Mouse (Mus musculus) intestine, embryonic 15.5 days (tissue): Measurements from ENCODE around the gene Lrrc3. TPM values are rescaled to one million over a fixed set of nuclear protein-coding genes. Genes with fewer than 3 reads are reported as not detected.
"Not testable (repeated sequence)": the region's sequence is repeated elsewhere in the genome, so short reads cannot be mapped to it uniquely, and the experiment has no call there.

ENCODE experiments used
- ATAC-seq: fragments of 200-750 bp; cut with Nextera tagmentation; 2 replicates; pipeline ENCODE4 v1.8.0; 2017; ENCODE audit warnings: moderate TSS enrichment, moderate library complexity
- H3K27ac ChIP-seq: fragments of 300-500 bp; sonication (generic); 2 replicates; pipeline ENCODE4 v1.5.1; 2015; ENCODE audit warnings: mild to moderate bottlenecking, inconsistent platforms
- H3K27me3 ChIP-seq: fragments of 300-500 bp; sonication (generic); replicated peaks from 2 replicates; pipeline ENCODE4 v1.6.1; 2015; ENCODE audit warnings: inconsistent platforms
- H3K36me3 ChIP-seq: fragments of 300-500 bp; sonication (generic); 2 replicates; pipeline ENCODE4 v1.6.1; 2015; ENCODE audit warnings: inconsistent platforms
- H3K4me1 ChIP-seq: fragments of 300-500 bp; sonication (generic); replicated peaks from 2 replicates; pipeline ENCODE4 v1.6.1; 2015; ENCODE audit warnings: inconsistent platforms
- H3K4me2 ChIP-seq: fragments of 300-500 bp; sonication (generic); replicated peaks from 2 replicates; pipeline ENCODE4 v1.6.1; 2015; ENCODE audit warnings: mild to moderate bottlenecking, inconsistent platforms
- H3K4me3 ChIP-seq: fragments of 300-500 bp; sonication (generic); replicated peaks from 2 replicates; pipeline ENCODE4 v1.5.1; 2015; ENCODE audit warnings: inconsistent platforms
- H3K9ac ChIP-seq: fragments of 300-500 bp; sonication (generic); 2 replicates; pipeline ENCODE4 v1.6.1; 2015; ENCODE audit warnings: inconsistent platforms
- H3K9me3 ChIP-seq: fragments of 300-500 bp; sonication (generic); 2 replicates; pipeline ENCODE4 v1.6.1; 2016; ENCODE audit warnings: inconsistent platforms
- WGBS: fragments of 180-500 bp; shearing (Covaris S2); methylation state at CpG from one replicate; pipeline ENCODE4 v1.1.7; 2015; 5-methylcytosine and 5-hydroxymethylcytosine counted together
- polyA plus RNA-seq: library from polyadenylated mRNA; unstranded; fragments of >200 nt; fragmentation: Nextera tagmentation; extraction: Ambion mirVana; gene quantifications from 2 replicates; pipeline ENCODE4 v1.2.1, GENCODE M21; 2015

Lrrc3 gene
- 3.9 TPM in 2 replicates for polyA plus RNA-seq

GRCm38 (mm10) chr10:77902211-77902893, at the start of gene Lrrc3:
Gene Lrrc3 (minus strand): TSS chr10:77902536.
- peak; percentile 89 for ATAC-seq
- H3K27ac ChIP-seq: 0 out of 2 replicates have a peak within 1 kb of the TSS, but pooled peaks have one; percentile 32
- H3K27me3 ChIP-seq: no peaks in the 10 kb centered on the region
- no peaks in the 10 kb centered on the region for H3K9me3 ChIP-seq
- H3K9ac ChIP-seq: peak within 1 kb of the TSS; percentile 72
- H3K36me3 ChIP-seq: no peaks in the 10 kb centered on the region
- H3K4me1 ChIP-seq: peaks cover 6% of the 10 kb centered on the region; the same call in 1 of the 2 replicates
- H3K4me3 ChIP-seq: peak within 1 kb of the TSS; percentile 69
- 1% methylated on average over 46 of the region's 46 CpGs for WGBS
- peak within 1 kb of the TSS; percentile 92 for H3K4me2 ChIP-seq

DNA sequence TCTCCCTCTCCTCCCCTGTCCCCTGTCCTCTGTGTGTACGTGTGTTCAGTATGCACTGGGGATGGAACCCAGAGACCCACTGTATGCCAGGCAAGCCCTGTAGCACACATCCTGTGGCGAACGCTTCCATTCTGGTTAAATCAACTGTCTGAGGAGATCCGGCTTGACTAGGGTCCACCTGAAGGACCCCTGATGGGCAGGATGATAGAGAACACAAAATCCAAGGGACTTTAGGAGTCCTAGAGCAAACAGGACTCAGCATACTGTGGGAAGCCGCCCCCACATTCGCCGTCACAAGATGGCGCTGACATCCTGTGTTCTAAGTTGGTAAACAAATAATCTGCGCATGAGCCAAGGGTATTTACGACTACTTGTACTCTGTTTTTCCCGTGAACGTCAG, 48.1 kb upstream of the Lrrc3 start:
- not testable (repeated sequence) for H3K4me3 ChIP-seq, H3K27ac ChIP-seq, H3K36me3 ChIP-seq, H3K4me2 ChIP-seq, H3K27me3 ChIP-seq, H3K4me1 ChIP-seq, H3K9ac ChIP-seq, H3K9me3 ChIP-seq, ATAC-seq
- WGBS: 91% methylated on average over 9 of the region's 12 CpGs

GRCm38 (mm10) chr10:77939685-77940084, 37.3 kb upstream of the Lrrc3 start:
- no peaks in the 10 kb centered on the region for H3K27me3 ChIP-seq
- no peak overlapping the region for H3K9ac ChIP-seq
- H3K4me2 ChIP-seq: no peak overlapping the region
- H3K27ac ChIP-seq: no peak overlapping the region
- no peak for ATAC-seq
- WGBS: 57% methylated on average over 2 of the region's 2 CpGs
- H3K36me3 ChIP-seq: no peaks in the 10 kb centered on the region
- no peaks in the 10 kb centered on the region; the same call in 1 of the 2 replicates for H3K9me3 ChIP-seq
- H3K4me1 ChIP-seq: no peaks in the 10 kb centered on the region
- H3K4me3 ChIP-seq: no peak overlapping the region

DNA sequence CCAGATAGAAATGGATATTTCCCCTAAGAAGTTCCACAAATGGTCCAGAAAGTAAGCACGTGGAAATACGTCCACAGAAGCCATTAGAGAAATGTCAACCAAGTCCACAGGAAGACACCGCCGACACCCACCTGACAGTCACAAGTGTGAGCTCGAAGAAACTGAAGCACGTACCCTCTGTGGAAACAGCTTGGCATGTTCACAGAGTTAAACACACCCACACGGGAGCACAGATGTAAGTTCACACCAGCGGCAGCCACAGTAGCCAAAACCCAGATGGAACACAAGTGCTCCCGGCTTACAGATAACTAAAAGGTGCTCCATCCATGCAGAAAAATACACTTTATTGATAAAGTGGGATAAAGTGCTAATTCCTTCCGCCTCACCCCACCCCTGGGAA, 25.0 kb upstream of the Lrrc3 start:
- WGBS: 83% methylated on average over 10 of the region's 10 CpGs
- H3K4me1 ChIP-seq: no peaks in the 10 kb centered on the region
- H3K9ac ChIP-seq: no peak overlapping the region
- H3K4me3 ChIP-seq: no peak overlapping the region
- no peaks in the 10 kb centered on the region for H3K36me3 ChIP-seq
- H3K9me3 ChIP-seq: no peaks in the 10 kb centered on the region
- H3K27me3 ChIP-seq: no peaks in the 10 kb centered on the region
- no peak overlapping the region for H3K4me2 ChIP-seq
- ATAC-seq: no peak
- no peak overlapping the region for H3K27ac ChIP-seq

- H3K4me3 ChIP-seq: no peak overlapping the region
- H3K4me2 ChIP-seq: no peak overlapping the region
- H3K4me1 ChIP-seq: no peaks in the 10 kb centered on the region
- no peaks in the 10 kb centered on the region for H3K27me3 ChIP-seq
- no peak overlapping the region for H3K9ac ChIP-seq
- no peaks in the 10 kb centered on the region for H3K36me3 ChIP-seq
- WGBS: 43% methylated on average over 7 of the region's 7 CpGs
- ATAC-seq: no peak
- H3K27ac ChIP-seq: no peak overlapping the region
- H3K9me3 ChIP-seq: no peaks in the 10 kb centered on the region
Observed at GRCm38 (mm10) chr10:77926140-77926539, 23.8 kb upstream of the Lrrc3 start.

GRCm38 (mm10) chr10:77922681-77923080, 20.3 kb upstream of the Lrrc3 start:
- no peaks in the 10 kb centered on the region for H3K4me1 ChIP-seq
- no peak overlapping the region for H3K4me2 ChIP-seq
- no peaks in the 10 kb centered on the region for H3K9me3 ChIP-seq
- no peak overlapping the region for H3K9ac ChIP-seq
- no peak overlapping the region for H3K4me3 ChIP-seq
- H3K27me3 ChIP-seq: no peaks in the 10 kb centered on the region
- 72% methylated on average over 4 of the region's 4 CpGs for WGBS
- no peak for ATAC-seq
- no peak overlapping the region for H3K27ac ChIP-seq
- H3K36me3 ChIP-seq: no peaks in the 10 kb centered on the region

GRCm38 (mm10) chr10:77921009-77921408, 18.7 kb upstream of the Lrrc3 start:
- no peak for ATAC-seq
- Histone ChIP-seq H3K4me2 (no peak overlapping the region), H3K36me3 (no peaks in the 10 kb centered on the region), H3K4me1 (no peaks in the 10 kb centered on the region), H3K27ac (no peak overlapping the region), H3K27me3 (no peaks in the 10 kb centered on the region), H3K9me3 (no peaks in the 10 kb centered on the region), H3K4me3 (no peak overlapping the region), H3K9ac (no peak overlapping the region)
- WGBS: 73% methylated on average over 5 of the region's 5 CpGs

DNA sequence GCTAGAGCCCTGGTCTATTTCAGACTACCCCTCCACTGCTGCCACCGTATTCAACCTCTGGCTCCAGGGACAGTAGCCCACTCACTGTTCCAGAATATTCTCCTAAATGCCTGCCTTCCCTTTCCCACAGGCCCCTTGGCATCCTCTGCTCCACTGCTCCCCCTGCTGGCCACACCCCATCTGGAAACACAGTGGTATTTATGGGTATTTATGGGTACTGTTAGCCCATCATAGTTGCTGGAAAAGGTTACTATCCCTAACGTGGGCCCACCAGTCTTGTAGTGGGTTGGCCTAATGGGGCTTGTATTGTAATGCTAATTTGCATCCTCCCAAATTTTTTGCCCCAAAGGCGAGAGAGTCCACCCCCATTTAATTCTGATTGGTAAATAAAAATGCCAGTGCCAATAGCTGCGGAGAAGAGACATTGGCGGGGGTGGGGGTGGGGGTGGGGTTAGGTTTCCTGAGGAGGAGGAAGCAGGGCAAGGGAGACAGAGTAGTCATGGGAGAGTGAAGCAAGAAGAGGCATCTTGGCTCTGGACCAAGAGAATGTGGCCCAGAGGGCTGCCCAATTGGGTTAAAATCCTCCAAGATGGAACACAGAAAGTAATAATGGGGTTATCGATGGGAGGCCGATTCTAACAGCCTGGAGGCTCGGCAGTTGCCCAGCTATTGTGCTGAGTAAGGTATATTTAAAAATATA, 14.4 kb upstream of the Lrrc3 start:
- H3K9ac ChIP-seq: no peak overlapping the region
- H3K4me3 ChIP-seq: no peak overlapping the region
- no peaks in the 10 kb centered on the region for H3K9me3 ChIP-seq
- WGBS: 65% methylated on average over 8 of the region's 8 CpGs
- ATAC-seq: no peak
- no peak overlapping the region for H3K27ac ChIP-seq
- no peaks in the 10 kb centered on the region for H3K36me3 ChIP-seq
- H3K27me3 ChIP-seq: no peaks in the 10 kb centered on the region
- H3K4me2 ChIP-seq: no peak overlapping the region
- no peaks in the 10 kb centered on the region for H3K4me1 ChIP-seq

DNA sequence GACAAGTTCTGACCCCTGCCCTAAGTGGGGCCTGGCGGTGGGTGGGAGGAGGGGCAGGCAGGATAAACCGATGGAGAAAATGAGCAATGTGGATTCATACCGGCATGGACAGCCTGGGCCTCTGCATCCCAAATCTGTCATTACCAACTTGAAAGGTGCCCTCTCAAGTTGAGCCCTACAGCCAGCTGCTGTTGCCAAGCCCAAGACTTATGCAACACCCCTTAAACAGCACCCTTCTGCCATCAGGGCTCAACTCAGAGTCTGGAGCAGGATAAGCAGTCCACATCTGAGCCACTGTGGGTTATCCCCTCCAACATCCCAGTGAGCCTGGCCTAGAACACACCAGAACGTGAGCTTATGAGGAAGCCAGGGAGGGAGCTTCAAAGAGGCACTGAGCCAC, 11.0 kb upstream of the Lrrc3 start:
- no peak overlapping the region for H3K4me3 ChIP-seq
- no peak for ATAC-seq
- no peak overlapping the region for H3K4me2 ChIP-seq
- no peaks in the 10 kb centered on the region for H3K36me3 ChIP-seq
- no peak overlapping the region for H3K9ac ChIP-seq
- 65% methylated on average over 4 of the region's 4 CpGs for WGBS
- H3K27me3 ChIP-seq: no peaks in the 10 kb centered on the region
- H3K27ac ChIP-seq: no peak overlapping the region
- no peaks in the 10 kb centered on the region for H3K4me1 ChIP-seq
- H3K9me3 ChIP-seq: no peaks in the 10 kb centered on the region

GRCm38 (mm10) chr10:77912605-77913004, 10.3 kb upstream of the Lrrc3 start:
- Histone ChIP-seq H3K9me3 (no peaks in the 10 kb centered on the region), H3K4me2 (no peak overlapping the region), H3K4me3 (no peak overlapping the region), H3K9ac (no peak overlapping the region), H3K27me3 (no peaks in the 10 kb centered on the region), H3K36me3 (no peaks in the 10 kb centered on the region), H3K4me1 (no peaks in the 10 kb centered on the region), H3K27ac (no peak overlapping the region)
- no peak for ATAC-seq
- WGBS: 47% methylated on average over 7 of the region's 7 CpGs

GRCm38 (mm10) chr10:77902894-77903715, 769 bp upstream of the Lrrc3 start:
- peak overlapping the region; percentile 92 for H3K4me2 ChIP-seq
- H3K27me3 ChIP-seq: no peaks in the 10 kb centered on the region
- H3K4me1 ChIP-seq: peaks cover 6% of the 10 kb centered on the region; the same call in 1 of the 2 replicates
- no peaks in the 10 kb centered on the region for H3K9me3 ChIP-seq
- H3K4me3 ChIP-seq: peak overlapping the region; percentile 69
- 8% methylated on average over 35 of the region's 35 CpGs for WGBS
- H3K27ac ChIP-seq: no peak overlapping the region
- no peaks in the 10 kb centered on the region for H3K36me3 ChIP-seq
- ATAC-seq: peak; percentile 90
- no peak overlapping the region for H3K9ac ChIP-seq

- peak; percentile 48 for ATAC-seq
- H3K9ac ChIP-seq: peak overlapping the region; percentile 72
- H3K27me3 ChIP-seq: no peaks in the 10 kb centered on the region
- peaks cover 6% of the 10 kb centered on the region; the same call in 1 of the 2 replicates for H3K4me1 ChIP-seq
- WGBS: 3% methylated on average over 14 of the region's 14 CpGs
- H3K27ac ChIP-seq: no peak overlapping the region
- H3K4me2 ChIP-seq: peak overlapping the region; percentile 92
- H3K9me3 ChIP-seq: no peaks in the 10 kb centered on the region
- no peaks in the 10 kb centered on the region for H3K36me3 ChIP-seq
- peak overlapping the region; percentile 69 for H3K4me3 ChIP-seq
Observed at GRCm38 (mm10) chr10:77901871-77902210, 495 bp downstream of the Lrrc3 start.
